Mouse (Mus musculus) ES-E14 (cell line): ENCODE measurements around the gene Gm38394.

Experiments
- CHD2 ChIP-seq: IDR thresholded peaks from 2 replicates; pipeline ENCODE4 v1.6.1; 2014; ENCODE audit warnings: mild to moderate bottlenecking, low read depth, low read length, inconsistent platforms
- HCFC1 ChIP-seq: IDR thresholded peaks from 2 replicates; pipeline ENCODE4 v1.6.1; 2012; ENCODE audit warnings: low read length, inconsistent platforms, borderline replicate concordance; ENCODE audit not compliant: insufficient read depth
- MAFK ChIP-seq: IDR thresholded peaks from 2 replicates; pipeline ENCODE4 v1.6.1; 2014; ENCODE audit warnings: mild to moderate bottlenecking, low read depth, low read length, inconsistent platforms; ENCODE audit not compliant: insufficient read depth

DNA sequence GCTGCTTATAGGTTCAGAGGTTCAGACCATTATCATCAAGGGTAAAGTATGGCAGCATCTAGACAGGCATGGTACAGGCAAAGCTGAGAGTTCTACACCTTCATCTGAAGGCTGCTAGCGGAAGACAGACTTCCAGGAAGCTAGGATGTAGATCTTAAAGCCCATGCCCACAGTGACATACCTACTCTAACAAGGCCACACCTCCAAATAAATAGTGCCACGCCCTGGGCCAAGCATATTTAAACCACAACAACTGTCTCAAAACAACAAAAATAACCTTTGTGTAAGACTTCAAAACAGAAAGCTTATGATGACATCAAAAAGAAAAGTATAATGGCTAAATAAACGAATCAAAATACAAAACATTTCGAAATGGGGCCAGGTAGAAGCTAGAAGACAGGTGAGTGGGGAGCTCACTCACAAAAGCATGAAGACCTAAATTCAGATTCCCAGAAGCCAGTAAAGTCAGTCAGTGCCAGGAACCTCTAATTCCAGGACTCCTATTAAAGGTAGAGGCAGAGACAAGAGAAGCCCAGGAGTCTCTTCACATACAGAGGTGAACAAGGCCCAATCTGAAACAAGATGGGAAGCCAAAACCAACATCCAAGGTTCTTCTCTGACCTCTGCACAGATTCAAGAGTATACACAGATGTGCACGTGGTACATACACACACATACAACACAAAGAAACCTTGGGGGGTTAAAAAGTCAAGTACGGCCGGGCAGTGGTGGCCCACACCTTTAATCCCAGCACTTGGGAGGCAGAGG, 10.6 kb downstream of the Gm38394 start:
- TF ChIP-seq CHD2: no peak
- TF ChIP-seq HCFC1: no peak
- no peak for TF ChIP-seq MAFK
